Mouse (Mus musculus) ES-E14 (cell line): ENCODE data around the gene Itih3. TPM values are rescaled to one million over a fixed set of nuclear protein-coding genes. Genes with fewer than 3 reads are reported as not detected.

ENCODE experiments used
- DNase-seq: peaks from one replicate; pipeline ENCODE4 v3.0.0-alpha.2; 2013; ENCODE audit warnings: low read depth, low spot score
- H3K27ac ChIP-seq: 2 replicates; pipeline ENCODE4 v1.5.1; 2012; ENCODE audit warnings: low read depth, mild to moderate bottlenecking, low read length, moderate library complexity, mixed read lengths; ENCODE audit not compliant: poor library complexity, insufficient read depth, severe bottlenecking
- H3K36me3 ChIP-seq: 2 replicates; pipeline ENCODE4 v1.6.1; 2012; ENCODE audit warnings: mild to moderate bottlenecking, low read length, moderate library complexity, mixed read lengths; ENCODE audit not compliant: control insufficient read depth, poor library complexity, insufficient read depth, severe bottlenecking
- H3K4me1 ChIP-seq, 2 experiments: fragments of 150-350 bp in 1 of 2; sonication (generic) in 1 of 2; 2 replicates each; pipeline ENCODE4 v1.6.1; 2012; ENCODE audit warnings: low read length in 2 of 2, mild to moderate bottlenecking in 1 of 2, mixed read lengths in 1 of 2; ENCODE audit not compliant: control insufficient read depth in 2 of 2, insufficient read depth in 2 of 2, poor library complexity in 1 of 2
- H3K4me3 ChIP-seq, 2 experiments: fragments of 150-350 bp in 1 of 2; sonication (generic) in 1 of 2; 2 replicates each; pipeline ENCODE4 v1.5.1; 2012; ENCODE audit warnings: low read length in 2 of 2, low read depth in 1 of 2, mild to moderate bottlenecking in 1 of 2, mixed read lengths in 1 of 2; ENCODE audit not compliant: insufficient read depth in 1 of 2, poor library complexity in 1 of 2, severe bottlenecking in 1 of 2
- H3K9ac ChIP-seq: 2 replicates; pipeline ENCODE4 v1.6.1; 2012; ENCODE audit warnings: low read depth, mild to moderate bottlenecking, low read length, mixed read lengths; ENCODE audit not compliant: poor library complexity, insufficient read depth, severe bottlenecking
- H3K9me3 ChIP-seq: fragments of 150-350 bp; sonication (generic); 2 replicates; pipeline ENCODE4 v1.6.1; 2012; ENCODE audit warnings: low read depth, mild to moderate bottlenecking, low read length; ENCODE audit not compliant: control insufficient read depth, insufficient read depth
- CHD2 ChIP-seq: IDR thresholded peaks from 2 replicates; pipeline ENCODE4 v1.6.1; 2014; ENCODE audit warnings: mild to moderate bottlenecking, low read depth, low read length, inconsistent platforms
- HCFC1 ChIP-seq: IDR thresholded peaks from 2 replicates; pipeline ENCODE4 v1.6.1; 2012; ENCODE audit warnings: low read length, inconsistent platforms, borderline replicate concordance; ENCODE audit not compliant: insufficient read depth
- MAFK ChIP-seq: IDR thresholded peaks from 2 replicates; pipeline ENCODE4 v1.6.1; 2014; ENCODE audit warnings: mild to moderate bottlenecking, low read depth, low read length, inconsistent platforms; ENCODE audit not compliant: insufficient read depth
- ZC3H11A ChIP-seq: IDR thresholded peaks from 2 replicates; pipeline ENCODE4 v1.6.1; 2012; ENCODE audit warnings: low read depth, mild to moderate bottlenecking, inconsistent platforms, low read length, borderline replicate concordance
- ZNF384 ChIP-seq: IDR thresholded peaks from 2 replicates; pipeline ENCODE4 v1.6.1; 2012; ENCODE audit warnings: low read depth, low read length, inconsistent platforms
- in situ Hi-C, 2 experiments: fragments of 600-800 bp; cut with MboI; formaldehyde crosslinking; loops; one replicate each; pipeline ENCODE4 v1.15.1; 2025; ENCODE audit warnings: low sequenced_read_pairs in 2 of 2, inconsistent platforms in 1 of 2; ENCODE audit not compliant: unreplicated experiment in 2 of 2
- total RNA-seq: library from RNA; depleted of rRNA; stranded (reverse); fragments of 300-350 nt; gene quantifications from 2 replicates; pipeline ENCODE4 v1.2.3, GENCODE M21; 2012; rRNA removed

Itih3 gene
- total RNA-seq, 1 experiment, result 0.40 TPM

DNA sequence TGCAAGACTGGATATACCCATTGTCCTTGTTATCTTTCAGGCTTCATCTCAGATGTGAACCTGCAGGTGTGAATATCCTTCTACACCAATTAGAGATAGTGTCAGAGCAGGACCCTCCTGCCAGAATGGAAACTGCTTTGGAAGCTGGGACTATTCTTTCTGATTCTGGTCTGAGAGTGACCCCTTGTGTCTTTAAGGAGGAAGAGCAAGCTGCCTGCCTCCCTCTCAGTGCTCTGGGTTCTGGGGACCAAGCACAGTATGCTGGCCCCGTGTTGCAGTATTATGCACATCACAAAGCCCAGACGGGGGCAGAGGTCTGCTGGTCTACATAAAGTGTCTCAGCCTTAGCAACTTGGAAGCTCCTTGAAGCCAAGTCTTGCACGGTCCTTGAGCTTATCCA lies 58.2 kb downstream of the Itih3 start:
- no peak overlapping the region for H3K9ac ChIP-seq
- H3K4me1 ChIP-seq, result peaks cover 0 to 10% of the 10 kb centered on the region in 2 experiments; a peak in 2 of 4 replicates
- TF ChIP-seq CHD2, result no peak
- TF ChIP-seq ZNF384, result no peak
- no peak for TF ChIP-seq MAFK
- no peak for TF ChIP-seq HCFC1
- no peak for TF ChIP-seq ZC3H11A
- in situ Hi-C loops, result no loop called here
- H3K9me3 ChIP-seq, result no peaks in the 10 kb centered on the region
- H3K36me3 ChIP-seq, result peaks cover 6% of the 10 kb centered on the region; the same call in 1 of the 2 replicates
- H3K4me3 ChIP-seq, result no peak overlapping the region
- no peak overlapping the region for H3K27ac ChIP-seq
- DNase-seq, result no peak

DNA sequence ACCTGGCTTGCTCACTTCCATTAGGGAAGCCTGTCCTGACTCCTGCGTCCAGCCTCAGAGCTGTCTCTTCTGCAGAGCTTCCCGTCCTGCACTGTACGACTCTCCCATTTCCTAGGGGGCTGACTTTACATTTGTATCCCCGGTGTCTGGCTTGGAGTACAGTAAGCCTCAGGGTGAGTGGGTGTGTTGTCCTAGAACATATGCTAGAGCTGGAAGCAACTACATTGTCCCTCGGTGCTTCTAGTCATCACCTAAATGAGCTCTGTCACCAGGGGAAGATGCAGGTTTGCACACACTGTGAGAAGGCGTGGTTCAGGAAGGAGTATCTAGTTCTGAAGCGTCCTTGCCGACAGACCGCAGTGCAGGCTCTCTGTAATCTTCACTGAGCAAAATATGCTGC lies 61.2 kb downstream of the Itih3 start:
- Histone ChIP-seq H3K9ac (no peak overlapping the region), H3K9me3 (no peaks in the 10 kb centered on the region), H3K27ac (no peak overlapping the region), H3K4me3 (no peak overlapping the region), H3K4me1 (no peaks in the 10 kb centered on the region), H3K36me3 (peaks cover 2% of the 10 kb centered on the region; the same call in 1 of the 2 replicates)
- TF ChIP-seq HCFC1, result no peak
- TF ChIP-seq ZC3H11A, result no peak
- no peak for TF ChIP-seq CHD2
- no peak for TF ChIP-seq MAFK
- no peak for TF ChIP-seq ZNF384
- DNase-seq, result no peak
- in situ Hi-C loops, result no loop called here

DNA sequence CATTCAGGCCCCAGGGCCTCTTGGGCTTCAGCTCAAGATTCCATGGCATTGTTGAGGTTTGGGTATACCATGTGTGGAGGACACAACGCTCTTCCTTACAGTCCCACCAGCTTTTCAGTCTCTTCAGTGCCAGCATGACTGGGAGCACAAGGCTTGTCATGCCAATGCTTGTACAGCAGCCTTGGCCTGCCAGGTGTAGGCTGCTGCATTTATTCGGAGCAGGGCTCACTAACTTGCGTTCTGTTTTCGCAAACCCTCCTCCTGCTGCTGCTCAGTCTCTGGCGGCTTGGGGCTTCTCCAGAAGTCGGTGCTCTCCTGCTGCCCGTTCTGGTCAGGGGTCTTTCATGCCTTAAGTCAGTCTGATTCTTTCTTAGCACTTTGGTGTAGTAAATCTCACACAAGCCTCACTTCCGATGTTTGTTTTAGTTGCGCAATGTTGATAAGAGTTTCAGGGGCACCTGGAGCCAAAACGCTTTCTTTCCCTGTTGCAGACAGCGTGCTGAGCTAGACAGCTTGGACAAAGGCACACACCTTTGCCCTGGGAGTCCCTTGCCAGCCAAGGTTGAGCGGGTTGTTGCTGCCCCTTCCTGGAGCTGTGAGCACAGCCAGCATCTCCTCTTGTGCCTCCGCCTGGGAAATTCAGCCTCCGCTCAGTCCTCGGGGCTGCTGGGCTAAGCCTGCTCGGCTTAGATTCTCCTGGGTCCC lies 62.0 kb downstream of the Itih3 start:
- TF ChIP-seq CHD2, result no peak
- no peak for TF ChIP-seq MAFK
- no peak for TF ChIP-seq ZNF384
- no peak for TF ChIP-seq ZC3H11A
- TF ChIP-seq HCFC1, result no peak
- Histone ChIP-seq H3K4me1 (no peaks in the 10 kb centered on the region), H3K27ac (no peak overlapping the region), H3K9me3 (no peaks in the 10 kb centered on the region), H3K36me3 (peaks cover 2% of the 10 kb centered on the region; the same call in 1 of the 2 replicates), H3K9ac (no peak overlapping the region), H3K4me3 (no peak overlapping the region)
- in situ Hi-C loops, result no loop called here
- DNase-seq, result no peak

Other genes starting within 250 kb of the Itih3 start
- gene Sfmbt1, start 208.9 kb downstream of the Itih3 start, total RNA-seq, result 5.6 and 7.0 TPM in 2 replicates
- 21.8 and 33.2 TPM in 2 replicates for gene Tmem110, start 98.2 kb downstream of the Itih3 start, total RNA-seq
- gene Mustn1, start 44.6 kb downstream of the Itih3 start, total RNA-seq, result 0.58 and 0.74 TPM in 2 replicates
- 0.18 TPM in 1 of 2 replicates, not detected in the other for gene Itih4, start 37.3 kb downstream of the Itih3 start, total RNA-seq
- 0.04 TPM in 1 of 2 replicates, not detected in the other for gene Itih1, start 19.5 kb upstream of the Itih3 start, total RNA-seq
- 15.0 and 16.8 TPM in 2 replicates for gene Nek4, start 27.6 kb upstream of the Itih3 start, total RNA-seq
- gene Glt8d1, start 77.6 kb upstream of the Itih3 start, total RNA-seq, result 22.4 and 25.4 TPM in 2 replicates
- gene Spcs1, start 77.9 kb upstream of the Itih3 start, total RNA-seq, result 161 and 182 TPM in 2 replicates
- 57.2 and 58.9 TPM in 2 replicates for gene Pbrm1, start 95.4 kb upstream of the Itih3 start, total RNA-seq
- gene Gnl3, start 95.4 kb upstream of the Itih3 start, total RNA-seq, result 377 and 427 TPM in 2 replicates
- gene Smim4, start 205.2 kb upstream of the Itih3 start, total RNA-seq, result 43.3 and 45.3 TPM in 2 replicates
- gene Nt5dc2, start 207.3 kb upstream of the Itih3 start, total RNA-seq, result 151 and 155 TPM in 2 replicates
- 1.3 and 2.0 TPM in 2 replicates for gene Stab1, start 244.9 kb upstream of the Itih3 start, total RNA-seq